Mouse (Mus musculus) heart, embryonic 10.5 days (tissue): ENCODE results near the gene Slc16a6. TPM values are rescaled to one million over a fixed set of nuclear protein-coding genes. Genes with fewer than 3 reads are reported as not detected.

ENCODE experiments used
- DNase-seq: peaks from one replicate; pipeline ENCODE4 v3.0.0-alpha.2; 2017; ENCODE audit warnings: low spot score
- H3K27ac ChIP-seq: fragments of 300-500 bp; sonication (generic); 2 replicates; pipeline ENCODE4 v1.5.1; 2016; ENCODE audit warnings: mild to moderate bottlenecking
- H3K27me3 ChIP-seq: fragments of 300-500 bp; sonication (generic); 2 replicates; pipeline ENCODE4 v1.6.1; 2016; ENCODE audit warnings: mild to moderate bottlenecking; ENCODE audit not compliant: poor library complexity, insufficient read depth, severe bottlenecking
- H3K36me3 ChIP-seq: fragments of 300-500 bp; sonication (generic); 2 replicates; pipeline ENCODE4 v1.6.1; 2016; ENCODE audit warnings: mild to moderate bottlenecking, moderate library complexity
- H3K4me1 ChIP-seq: fragments of 300-500 bp; sonication (generic); 2 replicates; pipeline ENCODE4 v1.6.1; 2016; ENCODE audit warnings: mild to moderate bottlenecking
- H3K4me3 ChIP-seq: fragments of 300-500 bp; sonication (generic); 2 replicates; pipeline ENCODE4 v1.5.1; 2016; ENCODE audit warnings: mild to moderate bottlenecking, moderate library complexity
- H3K9me3 ChIP-seq: fragments of 300-500 bp; sonication (generic); 2 replicates; pipeline ENCODE4 v1.6.1; 2016; ENCODE audit warnings: mild to moderate bottlenecking, moderate library complexity
- WGBS: fragments of 180-500 bp; shearing (Covaris S2); methylation state at CpG from one replicate; pipeline ENCODE4 v1.1.7; 2016; 5-methylcytosine and 5-hydroxymethylcytosine counted together
- polyA plus RNA-seq: library from polyadenylated mRNA; unstranded; fragments of >200 nt; fragmentation: Nextera tagmentation; extraction: Ambion mirVana; gene quantifications from 2 replicates; pipeline ENCODE4 v1.2.1, GENCODE M21; 2016

The Slc16a6 gene
- polyA plus RNA-seq, 1 experiment from 2014 or later: 12.7 TPM

DNA sequence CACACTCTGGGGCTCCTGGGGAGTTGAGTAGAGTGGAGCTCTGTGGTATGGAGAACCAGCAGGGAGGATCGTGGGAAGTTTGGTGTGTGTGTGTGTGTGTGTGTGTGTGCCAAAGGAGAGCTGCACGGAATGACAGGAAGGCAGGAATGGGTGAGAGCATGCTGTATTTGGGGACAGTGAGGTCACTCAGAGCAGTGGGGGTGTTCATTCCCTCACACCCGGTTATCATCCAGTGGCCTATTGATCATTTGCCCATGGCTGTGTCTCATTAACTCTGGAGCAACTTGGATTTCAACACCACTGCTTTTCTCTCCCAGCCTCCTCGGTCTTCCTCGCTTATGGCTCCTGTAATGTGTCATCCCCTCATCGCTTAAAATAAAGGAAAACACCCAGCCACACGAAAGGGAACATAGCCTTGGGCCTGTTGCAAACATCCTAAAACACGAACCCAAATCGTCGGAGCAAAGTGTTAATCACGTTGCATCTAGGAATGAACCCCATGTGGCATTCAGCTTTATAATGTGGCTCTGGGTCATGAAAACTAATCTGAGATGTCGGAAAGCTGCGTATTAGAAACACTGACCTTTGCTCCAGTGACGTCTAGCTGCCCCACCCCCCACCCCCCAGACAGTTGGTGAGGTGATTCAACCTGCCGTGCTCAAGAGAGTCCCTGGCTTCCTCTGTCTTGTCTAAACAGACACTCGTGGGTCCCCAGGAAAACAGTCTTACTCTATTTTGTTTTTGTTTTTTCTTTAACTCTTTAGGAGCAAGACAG, 4.4 kb upstream of the Slc16a6 start:
- H3K36me3 ChIP-seq: no peaks in the 10 kb centered on the region
- 0 out of 2 replicates have a peak, but pooled peaks cover 9% of the 10 kb centered on the region for H3K27me3 ChIP-seq
- 45% methylated on average over 16 of the region's 16 CpGs for WGBS
- DNase-seq: no peak
- H3K9me3 ChIP-seq: no peaks in the 10 kb centered on the region
- no peak overlapping the region for H3K4me3 ChIP-seq
- peaks cover 28% of the 10 kb centered on the region for H3K4me1 ChIP-seq
- H3K27ac ChIP-seq: no peak overlapping the region

DNA sequence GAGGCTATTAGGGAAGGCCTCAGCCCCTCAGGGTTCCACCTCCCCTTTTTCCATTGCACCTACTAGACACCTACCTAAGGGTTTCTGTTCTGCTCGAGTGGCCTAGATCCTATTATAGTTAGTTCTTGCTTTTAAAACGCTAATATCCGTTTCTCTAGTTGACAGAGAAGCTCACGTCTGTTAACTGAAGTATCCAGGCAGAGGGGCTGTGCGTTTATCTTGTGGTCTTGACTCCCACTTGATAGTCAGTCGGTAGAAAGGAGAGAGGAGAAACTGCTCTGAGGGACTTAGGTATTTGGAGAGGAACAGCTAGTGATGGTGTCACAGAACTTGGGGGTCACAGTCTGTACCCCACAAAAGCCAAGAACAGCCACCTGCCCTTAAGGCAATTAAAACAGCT, 3.3 kb upstream of the Slc16a6 start:
- Histone ChIP-seq H3K27me3 (0 out of 2 replicates have a peak, but pooled peaks cover 9% of the 10 kb centered on the region), H3K36me3 (no peaks in the 10 kb centered on the region), H3K4me3 (no peak overlapping the region), H3K4me1 (peaks cover 32% of the 10 kb centered on the region), H3K27ac (peak overlapping the region; percentile 0; the same call in 1 of the 2 replicates), H3K9me3 (no peaks in the 10 kb centered on the region)
- DNase-seq: no peak
- 35% methylated on average over 6 of the region's 6 CpGs for WGBS

DNA sequence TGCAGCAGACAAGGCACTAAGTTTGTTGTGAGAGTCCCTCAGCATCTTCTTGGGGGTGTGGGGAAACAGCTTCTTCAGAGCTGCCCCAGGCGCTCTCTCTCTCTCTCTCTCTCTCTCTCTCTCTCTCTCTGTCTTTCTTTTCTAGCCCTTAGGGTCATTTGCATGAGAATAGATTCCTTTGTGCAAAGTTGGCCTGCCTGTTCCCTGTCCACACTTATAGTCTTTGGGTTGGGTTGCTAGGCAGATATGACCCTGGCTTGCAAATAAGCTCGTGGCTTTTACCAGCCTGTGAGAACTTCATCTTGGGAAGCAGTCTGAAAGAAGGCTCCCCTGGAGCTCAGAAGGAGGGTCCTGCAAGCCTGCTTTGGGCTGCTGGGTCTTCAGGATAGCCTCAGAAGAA, 2.8 kb upstream of the Slc16a6 start:
- Histone ChIP-seq H3K27me3 (0 out of 2 replicates have a peak, but pooled peaks cover 9% of the 10 kb centered on the region), H3K36me3 (no peaks in the 10 kb centered on the region), H3K27ac (peak overlapping the region; percentile 0; the same call in 1 of the 2 replicates), H3K4me1 (peaks cover 36% of the 10 kb centered on the region), H3K9me3 (no peaks in the 10 kb centered on the region), H3K4me3 (no peak overlapping the region)
- DNase-seq: no peak
- WGBS: 61% methylated on average over 2 of the region's 2 CpGs

GRCm38 (mm10) chr11:109475717-109476116, 2.3 kb upstream of the Slc16a6 start:
- peaks cover 38% of the 10 kb centered on the region for H3K4me1 ChIP-seq
- no peak overlapping the region for H3K4me3 ChIP-seq
- H3K36me3 ChIP-seq: no peaks in the 10 kb centered on the region
- H3K27me3 ChIP-seq: 0 out of 2 replicates have a peak, but pooled peaks cover 9% of the 10 kb centered on the region
- no peaks in the 10 kb centered on the region for H3K9me3 ChIP-seq
- WGBS: 75% methylated on average over 4 of the region's 4 CpGs
- no peak for DNase-seq
- H3K27ac ChIP-seq: no peak overlapping the region

GRCm38 (mm10) chr11:109474836-109475235, 1.4 kb upstream of the Slc16a6 start:
- H3K4me1 ChIP-seq: peaks cover 33% of the 10 kb centered on the region
- no peaks in the 10 kb centered on the region for H3K36me3 ChIP-seq
- H3K9me3 ChIP-seq: no peaks in the 10 kb centered on the region
- no peak for DNase-seq
- no peak overlapping the region for H3K27ac ChIP-seq
- H3K4me3 ChIP-seq: no peak overlapping the region
- H3K27me3 ChIP-seq: 0 out of 2 replicates have a peak, but pooled peaks cover 9% of the 10 kb centered on the region
- 84% methylated on average over 13 of the region's 13 CpGs for WGBS

GRCm38 (mm10) chr11:109474086-109474742, 816 bp upstream of the Slc16a6 start:
- peak overlapping the region; percentile 88 for H3K4me3 ChIP-seq
- DNase-seq: peak; percentile 81
- H3K27ac ChIP-seq: peak overlapping the region; percentile 99
- H3K4me1 ChIP-seq: peaks cover 35% of the 10 kb centered on the region
- 12% methylated on average over 14 of the region's 14 CpGs for WGBS
- no peaks in the 10 kb centered on the region for H3K36me3 ChIP-seq
- no peaks in the 10 kb centered on the region for H3K9me3 ChIP-seq
- 0 out of 2 replicates have a peak, but pooled peaks cover 9% of the 10 kb centered on the region for H3K27me3 ChIP-seq

DNA sequence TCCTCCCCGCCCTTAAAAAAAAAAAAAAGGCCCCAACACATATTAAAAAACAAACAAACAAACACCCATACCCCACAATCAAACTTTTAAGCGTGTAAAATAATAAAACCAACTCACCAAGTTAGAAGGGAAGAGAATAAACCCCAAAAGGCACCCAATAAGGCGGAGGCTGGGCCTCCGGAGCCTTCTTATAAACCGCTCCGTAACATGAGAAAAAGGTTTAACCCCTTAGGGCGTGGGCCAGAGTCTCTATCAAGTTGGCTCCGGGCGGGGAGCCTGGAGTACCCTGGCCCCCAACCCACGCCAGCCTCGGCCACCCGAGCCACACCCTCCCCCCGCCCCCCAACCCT, 602 bp downstream of the Slc16a6 start:
- DNase-seq: no peak
- Histone ChIP-seq H3K9me3 (no peaks in the 10 kb centered on the region), H3K27ac (peak overlapping the region; percentile 99), H3K36me3 (no peaks in the 10 kb centered on the region), H3K4me3 (peak overlapping the region; percentile 88), H3K27me3 (0 out of 2 replicates have a peak, but pooled peaks cover 9% of the 10 kb centered on the region), H3K4me1 (peaks cover 35% of the 10 kb centered on the region)
- under 1% methylated on average over 13 of the region's 13 CpGs for WGBS

- H3K27me3 ChIP-seq: 0 out of 2 replicates have a peak, but pooled peaks cover 9% of the 10 kb centered on the region
- peak; percentile 87 for DNase-seq
- peaks cover 32% of the 10 kb centered on the region for H3K4me1 ChIP-seq
- no peaks in the 10 kb centered on the region for H3K36me3 ChIP-seq
- under 1% methylated on average over 33 of the region's 33 CpGs for WGBS
- peak overlapping the region; percentile 88 for H3K4me3 ChIP-seq
- H3K9me3 ChIP-seq: no peaks in the 10 kb centered on the region
- H3K27ac ChIP-seq: peak overlapping the region; percentile 99
Measured at GRCm38 (mm10) chr11:109472171-109472691, 1.2 kb downstream of the Slc16a6 start.

DNA sequence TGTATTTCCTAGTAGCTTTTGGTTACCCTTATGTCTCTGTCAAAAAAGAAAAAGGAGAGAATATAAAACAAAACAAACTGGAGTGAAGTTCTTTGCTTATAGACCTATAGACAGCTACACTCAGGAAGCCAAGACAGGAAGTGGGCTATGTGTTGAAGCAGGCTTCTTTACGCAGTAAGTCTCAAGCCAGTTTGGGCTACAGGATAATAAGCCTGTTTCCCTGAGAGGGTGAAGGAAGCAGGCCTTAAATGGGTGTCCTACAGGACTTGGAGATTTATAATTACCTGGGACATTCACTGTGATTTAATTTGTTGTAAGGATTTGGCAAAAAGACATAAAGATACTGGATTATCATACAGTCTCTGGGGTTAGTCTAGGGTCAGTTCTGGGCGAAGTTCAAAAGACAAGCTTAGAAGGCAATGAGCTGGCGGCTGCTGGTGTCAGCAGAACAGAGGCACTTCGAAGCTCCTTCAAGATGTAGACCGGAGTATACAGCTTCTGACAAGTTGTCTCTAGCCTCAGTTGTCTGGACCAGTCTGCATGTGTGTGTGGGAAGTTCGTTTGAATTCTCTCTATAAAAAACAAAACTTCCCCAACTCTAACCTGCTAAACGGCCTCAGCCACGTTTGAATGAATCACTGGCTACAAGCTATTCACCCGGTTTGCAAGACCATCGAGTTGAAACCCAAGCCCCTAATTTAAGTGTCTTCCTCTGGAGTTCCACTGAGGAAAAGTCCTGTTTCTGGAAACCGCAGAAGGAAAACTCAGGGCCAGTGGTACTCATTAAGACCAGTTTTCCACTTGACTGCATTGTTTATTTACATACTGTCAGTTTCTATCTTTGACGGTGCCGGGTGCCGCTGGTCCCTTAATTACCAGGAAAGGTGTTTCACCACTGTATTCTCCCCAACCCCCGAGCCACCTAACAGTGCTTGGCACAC, 2.2 kb downstream of the Slc16a6 start:
- WGBS: 26% methylated on average over 15 of the region's 15 CpGs
- no peaks in the 10 kb centered on the region; the same call in 1 of the 2 replicates for H3K36me3 ChIP-seq
- 0 out of 2 replicates have a peak, but pooled peaks cover 6% of the 10 kb centered on the region for H3K27me3 ChIP-seq
- no peaks in the 10 kb centered on the region for H3K9me3 ChIP-seq
- peaks cover 30% of the 10 kb centered on the region for H3K4me1 ChIP-seq
- peak overlapping the region; percentile 88 for H3K4me3 ChIP-seq
- H3K27ac ChIP-seq: peak overlapping the region; percentile 99; the same call in 1 of the 2 replicates
- DNase-seq: no peak

- 0 out of 2 replicates have a peak overlapping the region, but pooled peaks have one; percentile 88 for H3K4me3 ChIP-seq
- whole genome bisulfite sequencing: 68% methylated on average over 9 of the region's 9 CpGs
- H3K4me1 ChIP-seq: peaks cover 28% of the 10 kb centered on the region
- no peak for DNase-seq
- H3K9me3 ChIP-seq: no peaks in the 10 kb centered on the region
- H3K27me3 ChIP-seq: no peaks in the 10 kb centered on the region
- H3K36me3 ChIP-seq: no peaks in the 10 kb centered on the region; the same call in 1 of the 2 replicates
- H3K27ac ChIP-seq: no peak overlapping the region
Measured at GRCm38 (mm10) chr11:109470170-109470569, 3.2 kb downstream of the Slc16a6 start.

GRCm38 (mm10) chr11:109468133-109468532, 5.3 kb downstream of the Slc16a6 start:
- WGBS: 89% methylated on average over 5 of the region's 5 CpGs
- no peak overlapping the region for H3K27ac ChIP-seq
- no peaks in the 10 kb centered on the region for H3K9me3 ChIP-seq
- peaks cover 4% of the 10 kb centered on the region; the same call in 1 of the 2 replicates for H3K36me3 ChIP-seq
- no peaks in the 10 kb centered on the region for H3K27me3 ChIP-seq
- H3K4me3 ChIP-seq: no peak overlapping the region
- H3K4me1 ChIP-seq: peaks cover 20% of the 10 kb centered on the region
- no peak for DNase-seq

DNA sequence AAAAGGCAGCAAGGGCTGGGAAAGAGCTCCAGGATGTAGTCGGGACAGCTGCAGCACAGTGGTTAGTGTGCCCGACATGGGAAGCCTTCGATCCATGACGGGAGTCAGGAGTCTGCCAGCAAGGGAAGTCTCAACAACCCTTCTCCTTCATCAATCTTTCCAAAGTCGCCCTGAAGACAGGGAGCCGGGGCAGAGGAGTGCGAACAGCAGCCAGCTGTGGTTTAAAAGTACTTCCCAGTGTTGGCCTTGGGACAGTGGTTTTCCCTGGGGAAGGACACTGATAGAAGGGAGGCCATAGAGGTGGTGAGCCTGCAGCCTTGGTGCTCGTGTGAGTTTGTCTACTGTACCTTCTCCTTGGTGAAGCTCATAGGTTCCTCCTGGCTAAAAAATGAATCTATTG, 6.4 kb downstream of the Slc16a6 start:
- Histone ChIP-seq H3K4me3 (no peak overlapping the region), H3K9me3 (no peaks in the 10 kb centered on the region), H3K27me3 (no peaks in the 10 kb centered on the region), H3K27ac (peak overlapping the region; percentile 29; the same call in 1 of the 2 replicates), H3K36me3 (peaks cover 15% of the 10 kb centered on the region), H3K4me1 (peaks cover 17% of the 10 kb centered on the region)
- WGBS: 62% methylated on average over 8 of the region's 8 CpGs
- no peak for DNase-seq
